Comparison of ENCODE assay signal across 14 mouse cellular contexts in the genomic region with DNA sequence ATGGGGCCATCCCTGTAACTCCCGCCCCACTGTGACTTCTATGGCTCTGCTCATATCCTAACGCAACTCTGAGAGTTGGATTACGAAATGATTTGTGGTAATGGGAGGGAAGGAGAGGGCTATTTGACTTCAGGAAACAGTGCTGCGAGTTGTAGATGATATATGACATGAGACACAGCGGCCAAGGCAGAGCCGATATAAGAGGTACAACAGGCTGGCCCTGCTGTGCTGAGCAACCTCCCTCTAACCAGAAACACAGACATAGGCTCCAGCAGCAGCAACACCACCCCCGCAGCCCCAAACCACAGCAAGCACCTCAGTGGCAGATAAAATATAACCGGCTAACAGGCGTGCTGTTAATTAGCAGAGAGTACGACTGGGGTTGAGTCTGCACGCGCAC.
DNase-seq lines count a peak whose midpoint lies in the region; ATAC-seq and TF ChIP-seq lines count a peak whose summit lies in the region.
"Had no signal": no experiment of that assay in that cellular context is flagged by ENCODE, and none has a peak within 500 bp of the region (broad histone marks: within the 10 kb centered on the region; RNA-seq: fewer than 3 reads in every experiment).

No protein-coding gene starts in this region.

- no peak for TF ChIP-seq EP300 in lung, postnatal 0 days (IDR thresholded peaks at IDR 0.05)

- DNase-seq in kidney, adult 2 months: peak; percentile 1
- no peak for DNase-seq in kidney, adult 18-20 months
- DNase-seq in lung, postnatal 0 days (ENCODE audit: low spot score): peak; percentile 36
- DNase-seq in lung, postnatal 4 days: no peak
- DNase-seq in thymus, postnatal 4 days: no peak
- DNase-seq: cerebellum, adult 2 months; lung, postnatal 10 days had no signal

- no peak overlapping the region for H3K4me2 ChIP-seq in lung, postnatal 0 days (replicated peaks; ENCODE audit: low read depth, low read length)
- 0 out of 2 replicates have a peak overlapping the region, but pooled peaks have one; percentile 18 for H3K4me2 ChIP-seq in neural tube, embryonic 12.5 days (replicated peaks)
- H3K4me2 ChIP-seq in heart, embryonic 12.5 days: no peak overlapping the region
- H3K4me2 ChIP-seq: embryonic facial prominence, embryonic 12.5 days; forebrain, embryonic 13.5 days; intestine, embryonic 15.5 days; limb, embryonic 15.5 days had no signal

- ATAC-seq in lung, postnatal 0 days: no peak
- peak; percentile 88 for ATAC-seq in granulocyte monocyte progenitor cell, adult 5-6 weeks (replicated peaks; ENCODE audit: poor library complexity, severe bottlenecking)
- no peak for ATAC-seq in neural tube, embryonic 12.5 days (ENCODE audit: low FRiP score, low read depth)
- no peak for ATAC-seq in heart, embryonic 12.5 days (ENCODE audit: insufficient number of reproducible peaks, low FRiP score)
- ATAC-seq: forebrain, embryonic 13.5 days; intestine, embryonic 15.5 days had no signal

- TF ChIP-seq CTCF in kidney, adult 2 months (conservative IDR thresholded peaks at IDR 0.05; ENCODE audit: insufficient read depth, insufficient read length, low read depth, low read length): no peak
- no peak for TF ChIP-seq CTCF in lung, postnatal 0 days (IDR thresholded peaks at IDR 0.05)

- H3K27ac ChIP-seq in kidney, adult 2 months (ENCODE audit: insufficient read depth, low read depth, low read length): no peak overlapping the region
- H3K27ac ChIP-seq in lung, postnatal 0 days (ENCODE audit: low read length): no peak overlapping the region
- H3K27ac ChIP-seq in neural tube, embryonic 12.5 days: no peak overlapping the region
- no peak overlapping the region for H3K27ac ChIP-seq in heart, embryonic 12.5 days (ENCODE audit: poor library complexity, severe bottlenecking)
- H3K27ac ChIP-seq: embryonic facial prominence, embryonic 12.5 days; forebrain, embryonic 13.5 days; intestine, embryonic 15.5 days; limb, embryonic 15.5 days had no signal

- WGBS in kidney, adult 2 months: 28% methylated on average over 12 of the region's 12 CpGs
- WGBS in lung, postnatal 0 days: 51% methylated on average over 12 of the region's 12 CpGs
- 16% methylated on average over 12 of the region's 12 CpGs for WGBS in neural tube, embryonic 12.5 days
- WGBS in heart, embryonic 12.5 days: 69% methylated on average over 12 of the region's 12 CpGs

- no peaks in the 10 kb centered on the region for H3K9me3 ChIP-seq in lung, postnatal 0 days (ENCODE audit: low read length)
- H3K9me3 ChIP-seq in neural tube, embryonic 12.5 days: no peaks in the 10 kb centered on the region
- no peaks in the 10 kb centered on the region for H3K9me3 ChIP-seq in heart, embryonic 12.5 days (replicated peaks)
- H3K9me3 ChIP-seq: embryonic facial prominence, embryonic 12.5 days; forebrain, embryonic 13.5 days; intestine, embryonic 15.5 days; limb, embryonic 15.5 days had no signal

- no peaks in the 10 kb centered on the region; the same call in 1 of the 2 replicates for H3K27me3 ChIP-seq in kidney, adult 2 months (replicated peaks; ENCODE audit: control insufficient read depth, insufficient read depth, low read length)
- 0 out of 2 replicates have a peak, but pooled peaks cover 5% of the 10 kb centered on the region for H3K27me3 ChIP-seq in lung, postnatal 0 days (replicated peaks; ENCODE audit: insufficient read depth, low read length)
- H3K27me3 ChIP-seq in neural tube, embryonic 12.5 days (replicated peaks): no peaks in the 10 kb centered on the region
- peaks cover 32% of the 10 kb centered on the region for H3K27me3 ChIP-seq in heart, embryonic 12.5 days (replicated peaks)

- H3K4me1 ChIP-seq in kidney, adult 2 months (ENCODE audit: control insufficient read depth, insufficient read depth, low read length): no peaks in the 10 kb centered on the region
- H3K4me1 ChIP-seq in lung, postnatal 0 days (ENCODE audit: insufficient read depth, low read depth, low read length): no peaks in the 10 kb centered on the region
- H3K4me1 ChIP-seq in neural tube, embryonic 12.5 days: peaks cover 9% of the 10 kb centered on the region
- H3K4me1 ChIP-seq in heart, embryonic 12.5 days (replicated peaks): no peaks in the 10 kb centered on the region
- H3K4me1 ChIP-seq: intestine, embryonic 15.5 days had no signal

- H3K36me3 ChIP-seq in kidney, adult 2 months (ENCODE audit: control insufficient read depth, insufficient read depth, low read length): no peaks in the 10 kb centered on the region
- H3K36me3 ChIP-seq in lung, postnatal 0 days (ENCODE audit: insufficient read depth, low read length): no peaks in the 10 kb centered on the region
- H3K36me3 ChIP-seq in neural tube, embryonic 12.5 days: no peaks in the 10 kb centered on the region
- no peaks in the 10 kb centered on the region for H3K36me3 ChIP-seq in heart, embryonic 12.5 days
- H3K36me3 ChIP-seq: embryonic facial prominence, embryonic 12.5 days; intestine, embryonic 15.5 days; limb, embryonic 15.5 days had no signal

- H3K9ac ChIP-seq in lung, postnatal 0 days (replicated peaks; ENCODE audit: low read depth): no peak overlapping the region
- no peak overlapping the region for H3K9ac ChIP-seq in neural tube, embryonic 12.5 days
- no peak overlapping the region for H3K9ac ChIP-seq in heart, embryonic 12.5 days
- H3K9ac ChIP-seq: embryonic facial prominence, embryonic 12.5 days; forebrain, embryonic 13.5 days; intestine, embryonic 15.5 days; limb, embryonic 15.5 days had no signal

- H3K4me3 ChIP-seq in kidney, adult 2 months (ENCODE audit: insufficient read depth, low read depth, low read length): no peak overlapping the region
- H3K4me3 ChIP-seq in lung, postnatal 0 days (ENCODE audit: low read depth, low read length): no peak overlapping the region
- no peak overlapping the region for H3K4me3 ChIP-seq in neural tube, embryonic 12.5 days
- no peak overlapping the region for H3K4me3 ChIP-seq in heart, embryonic 12.5 days
- H3K4me3 ChIP-seq: embryonic facial prominence, embryonic 12.5 days; forebrain, embryonic 13.5 days; intestine, embryonic 15.5 days; limb, embryonic 15.5 days had no signal

- no peak for TF ChIP-seq POLR2A in kidney, adult 2 months (IDR thresholded peaks at IDR 0.05; ENCODE audit: low read depth, low read length)

Comparison
In these comparisons a context has a peak if more than half of its experiments do, and no peak if none do; other contexts are left out.
1. DNase-seq: peak in kidney, adult 2 months (single experiment) and lung, postnatal 0 days (single experiment); none in kidney, adult 18-20 months (single experiment), lung, postnatal 4 days (0 of 2) and thymus, postnatal 4 days (single experiment).